In the genomic region with DNA sequence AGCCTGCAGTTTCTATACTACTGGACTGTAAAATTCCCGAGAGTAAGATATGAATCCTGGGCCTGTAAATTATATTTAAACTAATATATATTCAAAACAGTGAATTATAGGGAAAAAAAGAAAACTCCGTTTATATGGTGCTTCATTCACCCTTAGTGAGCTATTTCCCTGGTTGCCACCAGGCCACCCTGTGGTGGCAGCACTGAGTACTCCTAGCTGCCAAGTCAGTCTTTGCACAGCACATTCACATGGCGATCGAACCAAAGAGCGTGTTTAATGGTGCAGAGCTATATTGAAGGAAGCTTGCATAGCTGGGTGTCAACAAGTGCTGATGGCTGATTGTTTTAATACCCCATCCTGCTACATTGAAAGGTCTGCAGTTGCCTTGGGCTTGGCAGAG, we compare ENCODE assay signal across 14 mouse cellular contexts. TPM values are rescaled to one million over a fixed set of nuclear protein-coding genes. Genes with fewer than 3 reads are reported as not detected.
DNase-seq lines count a peak whose midpoint lies in the region; ATAC-seq and TF ChIP-seq lines count a peak whose summit lies in the region.
"Had no signal": no experiment of that assay in that cellular context is flagged by ENCODE, and none has a peak within 500 bp of the region (broad histone marks: within the 10 kb centered on the region; RNA-seq: fewer than 3 reads in every experiment).

No protein-coding gene starts in this region.

- no peaks in the 10 kb centered on the region for H3K36me3 ChIP-seq in forebrain, postnatal 0 days (ENCODE audit: insufficient read depth)
- no peaks in the 10 kb centered on the region for H3K36me3 ChIP-seq in forebrain, embryonic 10.5 days (replicated peaks)
- H3K36me3 ChIP-seq in liver, postnatal 0 days (replicated peaks; ENCODE audit: insufficient read depth, low read length), result no peaks in the 10 kb centered on the region
- H3K36me3 ChIP-seq in liver, embryonic 12.5 days, result no peaks in the 10 kb centered on the region
- no peaks in the 10 kb centered on the region for H3K36me3 ChIP-seq in E14TG2a.4 (ENCODE audit: insufficient read depth, low read length)
- H3K36me3 ChIP-seq: G1E; stomach, embryonic 15.5 days had no signal

- peaks cover 29% of the 10 kb centered on the region for H3K27me3 ChIP-seq in forebrain, postnatal 0 days (ENCODE audit: insufficient read depth, low read length)
- peaks cover 51% of the 10 kb centered on the region for H3K27me3 ChIP-seq in forebrain, embryonic 10.5 days (ENCODE audit: poor library complexity, severe bottlenecking)
- peaks cover 38% of the 10 kb centered on the region for H3K27me3 ChIP-seq in liver, postnatal 0 days (ENCODE audit: insufficient read depth, low read length)
- peaks cover 54% of the 10 kb centered on the region for H3K27me3 ChIP-seq in liver, embryonic 12.5 days (replicated peaks)
- peaks cover 74% of the 10 kb centered on the region for H3K27me3 ChIP-seq in E14TG2a.4 (ENCODE audit: insufficient read depth, low read length)

- DNase-seq in forebrain, postnatal 0 days, result peak; percentile 36
- no peak for DNase-seq in forebrain, embryonic 10.5 days (ENCODE audit: extremely low spot score, low spot score)
- DNase-seq in liver, postnatal 0 days, result no peak
- no peak for DNase-seq in adrenal gland, adult 2 months
- DNase-seq: adrenal gland, postnatal 25 days; heart, postnatal 10 days had no signal

- no peaks in the 10 kb centered on the region for H3K9me3 ChIP-seq in forebrain, postnatal 0 days (ENCODE audit: low read length)
- H3K9me3 ChIP-seq in forebrain, embryonic 10.5 days, result no peaks in the 10 kb centered on the region; the same call in 1 of the 2 replicates
- H3K9me3 ChIP-seq in liver, postnatal 0 days (ENCODE audit: low read length), result no peaks in the 10 kb centered on the region
- H3K9me3 ChIP-seq in liver, embryonic 12.5 days (replicated peaks), result no peaks in the 10 kb centered on the region
- H3K9me3 ChIP-seq in E14TG2a.4 (ENCODE audit: low read length), result 0 out of 2 replicates have a peak, but pooled peaks cover 6% of the 10 kb centered on the region
- H3K9me3 ChIP-seq: stomach, embryonic 15.5 days had no signal

- no peak overlapping the region for H3K9ac ChIP-seq in forebrain, postnatal 0 days
- H3K9ac ChIP-seq in liver, postnatal 0 days (replicated peaks), result no peak overlapping the region
- no peak overlapping the region for H3K9ac ChIP-seq in liver, embryonic 12.5 days
- H3K9ac ChIP-seq: stomach, embryonic 15.5 days had no signal

- TF ChIP-seq CTCF in forebrain, postnatal 0 days (IDR thresholded peaks at IDR 0.05; ENCODE audit: low read depth), result peak; percentile 71
- TF ChIP-seq CTCF in liver, postnatal 0 days (IDR thresholded peaks at IDR 0.05; ENCODE audit: low read depth), result peak; percentile 37
- peak; percentile 53 for TF ChIP-seq CTCF in E14TG2a.4 (conservative IDR thresholded peaks at IDR 0.05; ENCODE audit: low read length)
- 0 out of 2 replicates have a peak, but pooled peaks have one; percentile 24 for TF ChIP-seq CTCF in embryonic fibroblast, embryonic 13.5 days (IDR thresholded peaks at IDR 0.05; ENCODE audit: borderline replicate concordance, insufficient read depth, low read length)

- no peak overlapping the region for H3K4me2 ChIP-seq in forebrain, postnatal 0 days (ENCODE audit: low read depth)
- H3K4me2 ChIP-seq in liver, postnatal 0 days (ENCODE audit: low read depth, low read length), result no peak overlapping the region
- no peak overlapping the region for H3K4me2 ChIP-seq in liver, embryonic 12.5 days
- H3K4me2 ChIP-seq: stomach, embryonic 15.5 days had no signal

- 68% methylated on average over 5 of the region's 5 CpGs for WGBS in forebrain, postnatal 0 days
- 72% methylated on average over 5 of the region's 5 CpGs for WGBS in forebrain, embryonic 10.5 days
- 74% methylated on average over 5 of the region's 5 CpGs for WGBS in liver, postnatal 0 days (ENCODE audit: insufficient replicate concordance)
- 60% methylated on average over 5 of the region's 5 CpGs for WGBS in liver, embryonic 12.5 days (ENCODE audit: insufficient replicate concordance)

- no peak for TF ChIP-seq EP300 in liver, postnatal 0 days (IDR thresholded peaks at IDR 0.05; ENCODE audit: low read depth)

- no peak overlapping the region for H3K27ac ChIP-seq in forebrain, postnatal 0 days (ENCODE audit: low read depth, low read length)
- no peak overlapping the region for H3K27ac ChIP-seq in forebrain, embryonic 10.5 days
- H3K27ac ChIP-seq in liver, postnatal 0 days (ENCODE audit: low read depth), result no peak overlapping the region
- no peak overlapping the region for H3K27ac ChIP-seq in liver, embryonic 12.5 days
- H3K27ac ChIP-seq in embryonic fibroblast, embryonic 13.5 days (ENCODE audit: insufficient read depth, low read length), result no peak overlapping the region
- H3K27ac ChIP-seq: stomach, embryonic 15.5 days had no signal

- no peak for TF ChIP-seq POLR2A in embryonic fibroblast, embryonic 13.5 days (IDR thresholded peaks at IDR 0.05; ENCODE audit: low read depth, low read length)

- H3K4me3 ChIP-seq in forebrain, postnatal 0 days (ENCODE audit: low read depth, low read length), result no peak overlapping the region
- no peak overlapping the region for H3K4me3 ChIP-seq in forebrain, embryonic 10.5 days
- H3K4me3 ChIP-seq in liver, postnatal 0 days (ENCODE audit: low read depth, low read length), result no peak overlapping the region
- no peak overlapping the region for H3K4me3 ChIP-seq in liver, embryonic 12.5 days
- H3K4me3 ChIP-seq in E14TG2a.4 (replicated peaks; ENCODE audit: low read length), result no peak overlapping the region
- H3K4me3 ChIP-seq in embryonic fibroblast, embryonic 13.5 days (ENCODE audit: insufficient read depth, low read length), result no peak overlapping the region
- H3K4me3 ChIP-seq: megakaryocyte, embryonic 14.5 days; stomach, embryonic 15.5 days had no signal

- ATAC-seq in forebrain, postnatal 0 days, result peak; percentile 66; the same call in 1 of the 2 replicates
- no peak for ATAC-seq in liver, postnatal 0 days
- ATAC-seq in liver, embryonic 12.5 days, result no peak
- ATAC-seq in cerebellum, adult (ENCODE audit: insufficient number of reproducible peaks, low FRiP score, low TSS enrichment), result no peak

- no peaks in the 10 kb centered on the region for H3K4me1 ChIP-seq in forebrain, postnatal 0 days (ENCODE audit: insufficient read depth)
- peaks cover 25% of the 10 kb centered on the region for H3K4me1 ChIP-seq in forebrain, embryonic 10.5 days
- H3K4me1 ChIP-seq in liver, postnatal 0 days (ENCODE audit: insufficient read depth), result peaks cover 10% of the 10 kb centered on the region
- 0 out of 2 replicates have a peak, but pooled peaks cover 5% of the 10 kb centered on the region for H3K4me1 ChIP-seq in liver, embryonic 12.5 days
- peaks cover 30% of the 10 kb centered on the region for H3K4me1 ChIP-seq in E14TG2a.4 (replicated peaks; ENCODE audit: low read depth, low read length)
- H3K4me1 ChIP-seq in embryonic fibroblast, embryonic 13.5 days (ENCODE audit: control insufficient read depth, insufficient read depth, low read length), result no peaks in the 10 kb centered on the region

RNA-seq across cellular contexts. Expression of a gene that starts 3.4 kb away (rescaled TPM):
- total RNA-seq in forebrain, postnatal 0 days (2014; rRNA removed), result not detected in 2 replicates
- not detected in 2 replicates for polyA plus RNA-seq in forebrain, postnatal 0 days (2015; fragmentation: Nextera tagmentation; extraction: Ambion mirVana)
- not detected in 2 replicates for polyA plus RNA-seq in forebrain, embryonic 10.5 days (2016; fragmentation: Nextera tagmentation; extraction: Ambion mirVana)
- 0.12 TPM in 1 of 2 replicates, not detected in the other for polyA plus RNA-seq in liver, postnatal 0 days (2015; fragmentation: Nextera tagmentation; extraction: Ambion mirVana)
- polyA plus RNA-seq in liver, embryonic 12.5 days (2016; fragmentation: Nextera tagmentation; extraction: Ambion mirVana), result 0.06 TPM in 1 of 2 replicates, not detected in the other
- polyA plus RNA-seq in embryonic fibroblast, embryonic 13.5 days (2011; ENCODE audit: insufficient read length, low read depth, missing spikeins), result not detected in 2 replicates
- total RNA-seq in adrenal gland, adult 2 months (2021), result not detected
- not detected in 2 replicates for polyA plus RNA-seq in adrenal gland, adult 2 months (2012; rRNA removed)
- total RNA-seq: adrenal gland, postnatal 25 days; heart, postnatal 10 days; left cerebral cortex, postnatal 36 days had no signal

RNA-seq across cellular contexts. Expression of a gene that starts 5.7 kb away (rescaled TPM):
- total RNA-seq in forebrain, postnatal 0 days (2014; rRNA removed), result 3.5 and 5.9 TPM in 2 replicates
- polyA plus RNA-seq in forebrain, postnatal 0 days (2015; fragmentation: Nextera tagmentation; extraction: Ambion mirVana), result 1.1 and 1.6 TPM in 2 replicates
- polyA plus RNA-seq in forebrain, embryonic 10.5 days (2016; fragmentation: Nextera tagmentation; extraction: Ambion mirVana), result 0.84 and 0.86 TPM in 2 replicates
- 0.08 and 0.15 TPM in 2 replicates for polyA plus RNA-seq in liver, postnatal 0 days (2015; fragmentation: Nextera tagmentation; extraction: Ambion mirVana)
- 0.07 and 0.17 TPM in 2 replicates for polyA plus RNA-seq in liver, embryonic 12.5 days (2016; fragmentation: Nextera tagmentation; extraction: Ambion mirVana)
- polyA plus RNA-seq in embryonic fibroblast, embryonic 13.5 days (2011; ENCODE audit: insufficient read length, low read depth, missing spikeins), result 0.28 TPM in 1 of 2 replicates, not detected in the other
- under 1 TPM; 0.69 to 0.93 TPM for total RNA-seq in adrenal gland, adult 2 months (2021)
- polyA plus RNA-seq in adrenal gland, adult 2 months (2012; rRNA removed), result 0.03 and 0.10 TPM in 2 replicates
- polyA plus RNA-seq: G1E had no signal

RNA-seq across cellular contexts. Expression of a gene that starts 19.5 kb away (rescaled TPM):
- 42.7 and 46.6 TPM in 2 replicates for total RNA-seq in forebrain, postnatal 0 days (2014; rRNA removed)
- 27.1 and 35.1 TPM in 2 replicates for polyA plus RNA-seq in forebrain, postnatal 0 days (2015; fragmentation: Nextera tagmentation; extraction: Ambion mirVana)
- polyA plus RNA-seq in forebrain, embryonic 10.5 days (2016; fragmentation: Nextera tagmentation; extraction: Ambion mirVana), result 31.1 and 31.5 TPM in 2 replicates
- 0.21 and 0.39 TPM in 2 replicates for polyA plus RNA-seq in liver, postnatal 0 days (2015; fragmentation: Nextera tagmentation; extraction: Ambion mirVana)
- 3.9 and 4.3 TPM in 2 replicates for polyA plus RNA-seq in liver, embryonic 12.5 days (2016; fragmentation: Nextera tagmentation; extraction: Ambion mirVana)
- 18.2 and 34.8 TPM in 2 replicates for polyA plus RNA-seq in embryonic fibroblast, embryonic 13.5 days (2011; ENCODE audit: insufficient read length, low read depth, missing spikeins)
- total RNA-seq in adrenal gland, adult 2 months (2021), result 1 to 10 TPM; 2.6 to 6.1 TPM
- 0.40 and 0.62 TPM in 2 replicates for polyA plus RNA-seq in adrenal gland, adult 2 months (2012; rRNA removed)
- polyA plus RNA-seq: G1E had no signal

RNA-seq across cellular contexts. Expression of a gene that starts 40.4 kb away (rescaled TPM):
- 8.2 and 8.4 TPM in 2 replicates for total RNA-seq in forebrain, postnatal 0 days (2014; rRNA removed)
- 7.7 and 8.7 TPM in 2 replicates for polyA plus RNA-seq in forebrain, postnatal 0 days (2015; fragmentation: Nextera tagmentation; extraction: Ambion mirVana)
- 13.3 and 14.0 TPM in 2 replicates for polyA plus RNA-seq in forebrain, embryonic 10.5 days (2016; fragmentation: Nextera tagmentation; extraction: Ambion mirVana)
- 0.12 and 0.17 TPM in 2 replicates for polyA plus RNA-seq in liver, postnatal 0 days (2015; fragmentation: Nextera tagmentation; extraction: Ambion mirVana)
- polyA plus RNA-seq in liver, embryonic 12.5 days (2016; fragmentation: Nextera tagmentation; extraction: Ambion mirVana), result 0.60 and 0.91 TPM in 2 replicates
- 1.2 and 1.9 TPM in 2 replicates for polyA plus RNA-seq in embryonic fibroblast, embryonic 13.5 days (2011; ENCODE audit: insufficient read length, low read depth, missing spikeins)
- total RNA-seq in adrenal gland, adult 2 months (2021), result 1 to 10 TPM; 2.6 to 4.9 TPM
- 0.11 and 0.32 TPM in 2 replicates for polyA plus RNA-seq in adrenal gland, adult 2 months (2012; rRNA removed)
- polyA plus RNA-seq: G1E had no signal
